Mouse (Mus musculus) hindbrain, embryonic 15.5 days (tissue): ENCODE results near the gene Pom121l2. TPM values are rescaled to one million over a fixed set of nuclear protein-coding genes. Genes with fewer than 3 reads are reported as not detected.

Experiments used
- ATAC-seq: fragments of 200-750 bp; cut with Nextera tagmentation; 2 replicates; pipeline ENCODE4 v1.8.0; 2017; ENCODE audit warnings: low read depth, moderate number of reproducible peaks, moderate TSS enrichment; ENCODE audit not compliant: low FRiP score
- H3K27ac ChIP-seq: fragments of 300-500 bp; sonication (generic); replicated peaks from 2 replicates; pipeline ENCODE4 v1.5.1; 2015; ENCODE audit warnings: mild to moderate bottlenecking, inconsistent platforms
- H3K27me3 ChIP-seq: fragments of 300-500 bp; sonication (generic); 2 replicates; pipeline ENCODE4 v1.6.1; 2015; ENCODE audit warnings: control low read depth, inconsistent platforms
- H3K36me3 ChIP-seq: fragments of 300-500 bp; sonication (generic); 2 replicates; pipeline ENCODE4 v1.6.1; 2015; ENCODE audit warnings: control low read depth, inconsistent platforms
- H3K4me1 ChIP-seq: fragments of 300-500 bp; sonication (generic); replicated peaks from 2 replicates; pipeline ENCODE4 v1.6.1; 2015; ENCODE audit warnings: control low read depth, inconsistent platforms
- H3K4me2 ChIP-seq: fragments of 300-500 bp; sonication (generic); 2 replicates; pipeline ENCODE4 v1.6.1; 2015; ENCODE audit warnings: moderate library complexity, mild to moderate bottlenecking, inconsistent platforms
- H3K4me3 ChIP-seq: fragments of 300-500 bp; sonication (generic); 2 replicates; pipeline ENCODE4 v1.5.1; 2015; ENCODE audit warnings: mild to moderate bottlenecking, inconsistent platforms
- H3K9ac ChIP-seq: fragments of 300-500 bp; sonication (generic); 2 replicates; pipeline ENCODE4 v1.6.1; 2015; ENCODE audit warnings: inconsistent platforms
- H3K9me3 ChIP-seq: fragments of 300-500 bp; sonication (generic); 2 replicates; pipeline ENCODE4 v1.6.1; 2016; ENCODE audit warnings: control low read depth, inconsistent platforms
- WGBS: fragments of 180-500 bp; shearing (Covaris S2); methylation state at CpG from one replicate; pipeline ENCODE4 v1.1.7; 2015; 5-methylcytosine and 5-hydroxymethylcytosine counted together
- polyA plus RNA-seq: library from polyadenylated mRNA; unstranded; fragments of >200 nt; fragmentation: Nextera tagmentation; extraction: Ambion mirVana; gene quantifications from 2 replicates; pipeline ENCODE4 v1.2.1, GENCODE M21; 2015

Pom121l2 gene
- polyA plus RNA-seq, 1 experiment from 2014 or later: not detected

- ATAC-seq: peak; percentile 17; the same call in 1 of the 2 replicates
- 3% methylated on average over 18 of the region's 18 CpGs for WGBS
- no peak overlapping the region for H3K27ac ChIP-seq
- no peaks in the 10 kb centered on the region for H3K9me3 ChIP-seq
- peaks cover 16% of the 10 kb centered on the region for H3K4me1 ChIP-seq
- H3K36me3 ChIP-seq: no peaks in the 10 kb centered on the region
- H3K4me3 ChIP-seq: peak overlapping the region; percentile 45
- H3K9ac ChIP-seq: no peak overlapping the region
- peaks cover 92% of the 10 kb centered on the region for H3K27me3 ChIP-seq
- peak overlapping the region; percentile 85 for H3K4me2 ChIP-seq
Observed at GRCm38 (mm10) chr13:22007121-22007510, 26.1 kb downstream of the Pom121l2 start.

GRCm38 (mm10) chr13:22007872-22008271 is 26.9 kb downstream of the Pom121l2 start:
- no peaks in the 10 kb centered on the region for H3K36me3 ChIP-seq
- no peak overlapping the region for H3K27ac ChIP-seq
- peaks cover 16% of the 10 kb centered on the region for H3K4me1 ChIP-seq
- H3K9me3 ChIP-seq: no peaks in the 10 kb centered on the region
- H3K9ac ChIP-seq: no peak overlapping the region
- H3K4me2 ChIP-seq: no peak overlapping the region
- 51% methylated on average over 7 of the region's 7 CpGs for WGBS
- peaks cover 92% of the 10 kb centered on the region for H3K27me3 ChIP-seq
- no peak overlapping the region for H3K4me3 ChIP-seq
- ATAC-seq: no peak

GRCm38 (mm10) chr13:22008707-22009106 is 27.7 kb downstream of the Pom121l2 start:
- H3K4me3 ChIP-seq: no peak overlapping the region
- no peak overlapping the region for H3K27ac ChIP-seq
- peaks cover 89% of the 10 kb centered on the region for H3K27me3 ChIP-seq
- peaks cover 16% of the 10 kb centered on the region for H3K4me1 ChIP-seq
- ATAC-seq: no peak
- H3K9me3 ChIP-seq: no peaks in the 10 kb centered on the region
- H3K4me2 ChIP-seq: no peak overlapping the region
- WGBS: 78% methylated on average over 3 of the region's 3 CpGs
- no peaks in the 10 kb centered on the region for H3K36me3 ChIP-seq
- H3K9ac ChIP-seq: no peak overlapping the region

GRCm38 (mm10) chr13:22009642-22010041 is 28.6 kb downstream of the Pom121l2 start, which contains the start of gene Prss16:
Gene Prss16, minus strand, starts transcription at chr13:22009742.
- Histone ChIP-seq H3K9me3 (no peaks in the 10 kb centered on the region), H3K27ac (no peak within 1 kb of the TSS), H3K27me3 (peaks cover 89% of the 10 kb centered on the region), H3K9ac (no peak within 1 kb of the TSS), H3K4me1 (peaks cover 16% of the 10 kb centered on the region), H3K4me3 (no peak within 1 kb of the TSS), H3K36me3 (no peaks in the 10 kb centered on the region), H3K4me2 (no peak within 1 kb of the TSS)
- no peak for ATAC-seq
- 38% methylated on average over 6 of the region's 7 CpGs for WGBS

- no peak overlapping the region for H3K4me3 ChIP-seq
- no peak for ATAC-seq
- WGBS: 17% methylated on average over 13 of the region's 13 CpGs
- no peaks in the 10 kb centered on the region for H3K9me3 ChIP-seq
- H3K27ac ChIP-seq: no peak overlapping the region
- H3K27me3 ChIP-seq: peaks cover 88% of the 10 kb centered on the region
- H3K36me3 ChIP-seq: no peaks in the 10 kb centered on the region
- no peak overlapping the region for H3K9ac ChIP-seq
- no peak overlapping the region for H3K4me2 ChIP-seq
- H3K4me1 ChIP-seq: no peaks in the 10 kb centered on the region
Observed at GRCm38 (mm10) chr13:22013716-22014115, 32.7 kb downstream of the Pom121l2 start.

GRCm38 (mm10) chr13:22014411-22014845 is 33.4 kb downstream of the Pom121l2 start:
- WGBS: 15% methylated on average over 17 of the region's 17 CpGs
- ATAC-seq: no peak

GRCm38 (mm10) chr13:22015479-22016450 is 34.8 kb downstream of the Pom121l2 start:
- Histone ChIP-seq H3K27ac (no peak overlapping the region), H3K27me3 (peaks cover 88% of the 10 kb centered on the region), H3K4me1 (peaks cover 8% of the 10 kb centered on the region; the same call in 1 of the 2 replicates), H3K4me3 (0 out of 2 replicates have a peak overlapping the region, but pooled peaks have one; percentile 10), H3K9ac (no peak overlapping the region), H3K4me2 (0 out of 2 replicates have a peak overlapping the region, but pooled peaks have one; percentile 4), H3K9me3 (no peaks in the 10 kb centered on the region), H3K36me3 (no peaks in the 10 kb centered on the region)
- WGBS: 15% methylated on average over 27 of the region's 27 CpGs
- no peak; the same call in 1 of the 2 replicates for ATAC-seq

More at GRCm38 (mm10) chr13:22014411-22014845, 33.4 kb downstream of the Pom121l2 start:
- H3K27me3 ChIP-seq: peaks cover 88% of the 10 kb centered on the region
- no peaks in the 10 kb centered on the region for H3K4me1 ChIP-seq
- no peak overlapping the region for H3K27ac ChIP-seq
- no peaks in the 10 kb centered on the region for H3K36me3 ChIP-seq
- H3K4me2 ChIP-seq: 0 out of 2 replicates have a peak overlapping the region, but pooled peaks have one; percentile 9
- no peak overlapping the region for H3K9ac ChIP-seq
- no peak overlapping the region for H3K4me3 ChIP-seq
- H3K9me3 ChIP-seq: no peaks in the 10 kb centered on the region

- Histone ChIP-seq H3K9ac (no peak overlapping the region), H3K4me1 (peaks cover 16% of the 10 kb centered on the region), H3K27me3 (peaks cover 75% of the 10 kb centered on the region), H3K27ac (no peak overlapping the region), H3K4me2 (peak overlapping the region; percentile 58), H3K9me3 (no peaks in the 10 kb centered on the region), H3K4me3 (peak overlapping the region; percentile 38), H3K36me3 (no peaks in the 10 kb centered on the region)
- no peak for ATAC-seq
- 1% methylated on average over 44 of the region's 44 CpGs for WGBS
Observed at GRCm38 (mm10) chr13:22019934-22020835, 39.2 kb downstream of the Pom121l2 start.

GRCm38 (mm10) chr13:22020901-22021339 is 39.9 kb downstream of the Pom121l2 start:
- Histone ChIP-seq H3K4me3 (peak overlapping the region; percentile 38), H3K4me2 (peak overlapping the region; percentile 58), H3K4me1 (peaks cover 19% of the 10 kb centered on the region), H3K36me3 (no peaks in the 10 kb centered on the region), H3K27ac (no peak overlapping the region), H3K9me3 (no peaks in the 10 kb centered on the region), H3K9ac (no peak overlapping the region), H3K27me3 (peaks cover 70% of the 10 kb centered on the region)
- peak; percentile 47; the same call in 1 of the 2 replicates for ATAC-seq
- WGBS: under 1% methylated on average over 8 of the region's 8 CpGs

GRCm38 (mm10) chr13:22021581-22021980 is 40.6 kb downstream of the Pom121l2 start:
- WGBS: under 1% methylated on average over 11 of the region's 11 CpGs
- H3K36me3 ChIP-seq: no peaks in the 10 kb centered on the region
- no peak overlapping the region for H3K27ac ChIP-seq
- no peak for ATAC-seq
- no peaks in the 10 kb centered on the region for H3K9me3 ChIP-seq
- no peak overlapping the region for H3K9ac ChIP-seq
- peak overlapping the region; percentile 58 for H3K4me2 ChIP-seq
- peaks cover 19% of the 10 kb centered on the region for H3K4me1 ChIP-seq
- H3K4me3 ChIP-seq: peak overlapping the region; percentile 38
- H3K27me3 ChIP-seq: peaks cover 63% of the 10 kb centered on the region

- peaks cover 21% of the 10 kb centered on the region for H3K4me1 ChIP-seq
- no peak overlapping the region for H3K9ac ChIP-seq
- peak overlapping the region; percentile 38 for H3K4me3 ChIP-seq
- peak overlapping the region; percentile 58 for H3K4me2 ChIP-seq
- ATAC-seq: no peak
- WGBS: under 1% methylated on average over 9 of the region's 9 CpGs
- no peak overlapping the region for H3K27ac ChIP-seq
- H3K27me3 ChIP-seq: peaks cover 58% of the 10 kb centered on the region
- H3K36me3 ChIP-seq: no peaks in the 10 kb centered on the region
- no peaks in the 10 kb centered on the region for H3K9me3 ChIP-seq
Observed at GRCm38 (mm10) chr13:22022241-22022640, 41.2 kb downstream of the Pom121l2 start.
